7 mouse cellular contexts compared by ENCODE assay signal in genomic region chr15:96695455-96696421, GRCm38 (mm10). TPM values are rescaled to one million over a fixed set of nuclear protein-coding genes. Genes with fewer than 3 reads are reported as not detected.
A peak's percentile ranks its signal among the peaks of the same experiment; 100 is the strongest.
DNase-seq lines count a peak whose midpoint lies in the region; ATAC-seq and TF ChIP-seq lines count a peak whose summit lies in the region.

No protein-coding gene starts in this region.

- H3K79me2 ChIP-seq in C2C12 (ENCODE audit: control insufficient read depth, insufficient read depth): peaks cover 90% of the 10 kb centered on the region

- DNase-seq in 3T3-L1 (ENCODE audit: low read depth, low spot score): peak; percentile 85
- peak; percentile 62 to 72 for DNase-seq in lung, adult 18-20 months
- DNase-seq in thymus, postnatal 25 days: no peak

- H3K36me3 ChIP-seq in C2C12 (ENCODE audit: control insufficient read depth, insufficient read depth): peaks cover 79% of the 10 kb centered on the region
- H3K36me3 ChIP-seq in embryonic facial prominence, embryonic 15.5 days: peaks cover 59% of the 10 kb centered on the region
- H3K36me3 ChIP-seq in hindbrain, embryonic 16.5 days (ENCODE audit: control insufficient read depth, insufficient read depth, low read length): peaks cover 43% of the 10 kb centered on the region
- H3K36me3 ChIP-seq in stomach, embryonic 15.5 days: peaks cover 51% of the 10 kb centered on the region

- no peak for TF ChIP-seq CTCF in C2C12 (IDR thresholded peaks at IDR 0.05; ENCODE audit: control insufficient read depth, insufficient read depth, insufficient read length)

- no peaks in the 10 kb centered on the region for H3K27me3 ChIP-seq in C2C12 (ENCODE audit: control insufficient read depth, insufficient read depth, insufficient read length)
- no peaks in the 10 kb centered on the region for H3K27me3 ChIP-seq in embryonic facial prominence, embryonic 15.5 days
- H3K27me3 ChIP-seq in hindbrain, embryonic 16.5 days (replicated peaks; ENCODE audit: control insufficient read depth, insufficient read depth, low read length): no peaks in the 10 kb centered on the region
- no peaks in the 10 kb centered on the region for H3K27me3 ChIP-seq in stomach, embryonic 15.5 days (replicated peaks)

- 76% methylated on average over 26 of the region's 26 CpGs for WGBS in embryonic facial prominence, embryonic 15.5 days
- 74% methylated on average over 26 of the region's 26 CpGs for WGBS in hindbrain, embryonic 16.5 days
- WGBS in stomach, embryonic 15.5 days: 57% methylated on average over 26 of the region's 26 CpGs

- H3K4me2 ChIP-seq in embryonic facial prominence, embryonic 15.5 days (replicated peaks): peak overlapping the region; percentile 73
- peak overlapping the region; percentile 80 for H3K4me2 ChIP-seq in hindbrain, embryonic 16.5 days (ENCODE audit: low read length)
- H3K4me2 ChIP-seq in stomach, embryonic 15.5 days: peak overlapping the region; percentile 76

- H3K27ac ChIP-seq in embryonic facial prominence, embryonic 15.5 days (replicated peaks): peak overlapping the region; percentile 34; the same call in 1 of the 2 replicates
- H3K27ac ChIP-seq in hindbrain, embryonic 16.5 days (ENCODE audit: low read depth, low read length): no peak overlapping the region
- no peak overlapping the region for H3K27ac ChIP-seq in stomach, embryonic 15.5 days

- peaks cover 48% of the 10 kb centered on the region for H3K4me1 ChIP-seq in embryonic facial prominence, embryonic 15.5 days
- peaks cover 24% of the 10 kb centered on the region for H3K4me1 ChIP-seq in hindbrain, embryonic 16.5 days (ENCODE audit: control insufficient read depth, insufficient read depth, low read depth, low read length)
- peaks cover 33% of the 10 kb centered on the region for H3K4me1 ChIP-seq in stomach, embryonic 15.5 days

- peak overlapping the region; percentile 18; the same call in 1 of the 2 replicates for H3K9ac ChIP-seq in embryonic facial prominence, embryonic 15.5 days
- no peak overlapping the region for H3K9ac ChIP-seq in hindbrain, embryonic 16.5 days (ENCODE audit: low read depth, low read length)
- H3K9ac ChIP-seq in stomach, embryonic 15.5 days: no peak overlapping the region

- peaks cover 69% of the 10 kb centered on the region for H3K79me3 ChIP-seq in C2C12 (ENCODE audit: low read depth)

- ATAC-seq in embryonic facial prominence, embryonic 15.5 days (ENCODE audit: insufficient number of reproducible peaks, low FRiP score, low TSS enrichment, low read depth): no peak
- ATAC-seq in hindbrain, embryonic 16.5 days: no peak
- no peak for ATAC-seq in stomach, embryonic 15.5 days (ENCODE audit: insufficient read depth, low FRiP score, low read depth)

- peak overlapping the region; percentile 32 for H3ac ChIP-seq in C2C12 (ENCODE audit: control insufficient read depth, insufficient read length, low read depth)

- H3K4me3 ChIP-seq in C2C12 (ENCODE audit: insufficient read depth, poor library complexity, severe bottlenecking): peak overlapping the region; percentile 100
- H3K4me3 ChIP-seq in embryonic facial prominence, embryonic 15.5 days (replicated peaks): peak overlapping the region; percentile 75
- H3K4me3 ChIP-seq in hindbrain, embryonic 16.5 days (ENCODE audit: low read length): peak overlapping the region; percentile 18
- peak overlapping the region; percentile 89 for H3K4me3 ChIP-seq in stomach, embryonic 15.5 days (replicated peaks)

- no peaks in the 10 kb centered on the region for H3K9me3 ChIP-seq in embryonic facial prominence, embryonic 15.5 days (replicated peaks)
- H3K9me3 ChIP-seq in hindbrain, embryonic 16.5 days (ENCODE audit: control insufficient read depth, low read length): no peaks in the 10 kb centered on the region
- no peaks in the 10 kb centered on the region for H3K9me3 ChIP-seq in stomach, embryonic 15.5 days

TF ChIP-seq in C2C12, 6 proteins besides CTCF, POLR2A, EP300 and RAD21:
- no peak for TF ChIP-seq MAX (IDR thresholded peaks at IDR 0.05)
- TF ChIP-seq FOSL1 (IDR thresholded peaks at IDR 0.05; ENCODE audit: insufficient read depth, low read length, poor library complexity, severe bottlenecking): no peak
- no peak for TF ChIP-seq USF1 (IDR thresholded peaks at IDR 0.05; ENCODE audit: low read depth)
- TF ChIP-seq CEBPB (IDR thresholded peaks at IDR 0.05; ENCODE audit: low read depth): no peak
- no peak for TF ChIP-seq MYOG (IDR thresholded peaks at IDR 0.05; ENCODE audit: control insufficient read depth, extremely low read depth, insufficient read length)
- TF ChIP-seq MYOD1 (IDR thresholded peaks at IDR 0.05; ENCODE audit: control insufficient read depth, insufficient read length, low read depth): no peak

RNA-seq across cellular contexts. Expression of gene Slc38a2, which starts 3.8 kb away (rescaled TPM):
- 99.9 TPM for polyA plus RNA-seq in C2C12 (2012; fragmentation: generic; extraction: Trizol)
- 101 and 107 TPM in 2 replicates for polyA plus RNA-seq in embryonic facial prominence, embryonic 15.5 days (2015; fragmentation: Nextera tagmentation; extraction: Ambion mirVana)
- polyA plus RNA-seq in hindbrain, embryonic 16.5 days (2015; fragmentation: Nextera tagmentation; extraction: Ambion mirVana): 87.4 and 111 TPM in 2 replicates
- polyA plus RNA-seq in stomach, embryonic 15.5 days (2015; fragmentation: Nextera tagmentation; extraction: Ambion mirVana): 104 and 107 TPM in 2 replicates

RNA-seq across cellular contexts. Expression of gene Slc38a1, which starts 53.0 kb away (rescaled TPM):
- 31.8 TPM for polyA plus RNA-seq in C2C12 (2012; fragmentation: generic; extraction: Trizol)
- 43.7 and 44.6 TPM in 2 replicates for polyA plus RNA-seq in embryonic facial prominence, embryonic 15.5 days (2015; fragmentation: Nextera tagmentation; extraction: Ambion mirVana)
- 127 and 139 TPM in 2 replicates for polyA plus RNA-seq in hindbrain, embryonic 16.5 days (2015; fragmentation: Nextera tagmentation; extraction: Ambion mirVana)
- 70.6 and 78.7 TPM in 2 replicates for polyA plus RNA-seq in stomach, embryonic 15.5 days (2015; fragmentation: Nextera tagmentation; extraction: Ambion mirVana)

Comparison
In these comparisons a context has a peak if more than half of its experiments do, and no peak if none do; other contexts are left out.
1. H3K4me3 ChIP-seq: peak in every context shown above with its lines; median percentile 100 in C2C12; 89 in stomach, embryonic 15.5 days; 75 in embryonic facial prominence, embryonic 15.5 days; 18 in hindbrain, embryonic 16.5 days.